Mouse (Mus musculus) retina, postnatal 7 days (tissue): ENCODE data around the gene Tdp2.

Experiments used
- DNase-seq: peaks from one replicate; pipeline ENCODE4 v3.0.0-alpha.2; 2012; ENCODE audit warnings: low read depth, low spot score

The Tdp2 gene

DNA sequence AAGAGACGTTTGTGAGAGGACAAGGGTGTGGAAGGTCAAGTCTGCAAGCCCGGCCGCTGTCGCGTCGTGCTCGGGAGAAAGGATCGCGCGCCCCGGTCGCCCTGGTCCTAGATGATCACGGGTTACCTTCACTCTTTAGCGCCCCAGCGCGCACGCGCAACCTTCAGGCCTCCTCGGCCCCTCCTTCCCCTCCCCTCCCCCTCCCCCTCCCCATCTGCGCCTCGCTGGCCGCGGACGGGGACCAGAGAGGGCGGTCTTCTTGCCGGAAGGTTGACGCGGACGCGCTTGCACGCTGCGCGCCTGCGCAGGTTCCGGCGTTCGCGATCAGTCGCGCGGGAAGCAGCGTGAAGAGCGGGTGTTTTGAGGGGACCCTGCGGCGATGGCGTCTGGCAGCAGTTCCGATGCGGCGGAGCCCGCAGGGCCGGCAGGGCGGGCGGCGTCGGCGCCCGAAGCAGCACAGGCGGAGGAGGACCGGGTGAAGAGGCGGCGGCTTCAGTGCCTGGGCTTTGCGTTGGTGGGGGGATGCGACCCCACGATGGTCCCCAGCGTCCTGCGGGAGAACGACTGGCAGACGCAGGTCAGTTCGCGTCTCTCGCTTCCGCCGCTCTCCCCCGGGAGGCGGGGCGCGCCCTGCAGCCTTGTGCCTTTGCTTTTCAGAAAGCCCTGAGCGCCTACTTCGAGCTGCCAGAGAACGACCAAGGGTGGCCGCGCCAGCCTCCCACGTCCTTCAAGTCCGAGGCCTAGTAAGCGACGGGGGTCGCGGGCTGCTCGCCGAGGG, at the start of gene Tdp2, which contains the start of gene Acot13:
Gene Tdp2, plus strand, starts transcription at position 327 of the 778 bp plus-strand sequence.
Gene Acot13, minus strand, starts transcription at position 188 of the 778 bp plus-strand sequence.
- peak; percentile 98 for DNase-seq

- DNase-seq: no peak
These were observed 49.6 kb upstream of the Tdp2 start for GRCm38 (mm10) chr13:24781916-24782315.

DNA sequence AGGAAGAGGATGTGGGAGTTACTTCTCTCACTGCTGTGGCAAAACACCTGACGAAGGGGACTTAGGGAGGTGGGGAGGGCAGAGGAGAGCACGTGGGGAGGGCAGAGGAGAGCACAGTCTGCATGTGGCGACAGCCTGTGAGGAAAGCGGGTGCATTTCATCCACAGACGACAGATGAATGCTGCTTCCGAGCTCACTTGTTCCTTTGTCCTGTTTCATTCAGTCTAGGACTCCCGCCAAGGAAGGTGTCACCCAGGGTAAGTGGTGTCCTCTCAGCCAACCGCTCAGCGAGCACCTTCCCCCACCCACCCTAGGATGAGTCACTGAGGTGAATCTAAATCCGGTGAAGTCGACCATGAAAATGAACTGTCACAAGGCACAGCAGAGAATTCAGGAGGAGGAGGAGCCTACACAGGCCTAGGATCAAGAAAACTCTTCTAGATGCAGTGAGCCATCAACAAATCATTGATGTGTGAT, 45.4 kb upstream of the Tdp2 start:
- peak; percentile 14 for DNase-seq

- no peak for DNase-seq
These were observed 44.0 kb upstream of the Tdp2 start for GRCm38 (mm10) chr13:24787477-24787876.

DNA sequence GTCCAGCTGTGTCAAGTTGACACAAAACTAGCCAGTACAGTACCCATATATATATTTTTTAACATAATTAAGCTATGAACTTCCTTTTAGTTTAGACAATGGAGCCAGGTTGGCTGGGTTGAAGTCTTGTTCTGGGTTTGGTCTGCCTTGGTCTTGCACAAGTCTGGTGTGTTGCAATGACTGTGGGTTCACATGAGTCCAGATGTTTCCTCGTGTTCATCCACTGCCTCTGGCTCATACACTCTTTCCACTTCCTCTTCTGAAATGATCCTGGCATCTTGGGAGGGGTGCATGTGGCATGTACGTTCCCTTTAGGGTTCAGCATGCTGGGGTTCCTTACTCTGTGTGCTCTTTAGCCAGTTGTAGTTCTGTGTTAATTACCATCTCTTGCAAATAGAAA, 40.1 kb upstream of the Tdp2 start:
- DNase-seq: no peak

DNA sequence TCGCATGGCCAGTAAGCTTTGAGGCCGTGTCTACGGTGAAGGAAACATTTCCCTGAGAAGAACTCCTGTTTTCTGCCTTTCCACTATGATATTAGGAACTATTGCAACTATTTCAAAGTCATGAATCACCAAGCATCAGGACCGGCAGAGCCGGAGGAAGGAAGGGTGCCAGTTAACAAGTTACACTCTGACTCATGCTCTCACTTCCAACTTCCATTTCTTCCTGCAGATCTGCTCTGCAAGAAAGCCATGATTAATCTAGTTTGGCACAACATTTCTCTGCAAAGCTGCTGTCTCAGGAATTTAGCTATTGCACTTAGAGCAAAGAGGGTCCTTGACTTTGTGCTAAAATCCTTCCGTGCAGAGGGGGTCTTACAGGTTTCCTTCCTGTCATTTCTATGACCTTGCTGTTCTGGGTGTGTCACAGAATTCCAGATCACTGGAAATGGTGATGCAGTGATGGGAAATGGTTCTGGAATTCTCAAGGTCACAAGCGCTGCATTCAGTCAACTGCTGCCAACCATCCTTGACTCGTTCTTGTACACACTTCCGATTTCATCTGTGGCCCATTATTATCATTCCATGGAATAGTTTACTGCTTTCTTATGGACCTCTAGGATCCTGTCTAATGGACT, 39.0 kb upstream of the Tdp2 start:
- DNase-seq: no peak

GRCm38 (mm10) chr13:24798686-24799085, 32.8 kb upstream of the Tdp2 start:
- DNase-seq: no peak

- no peak for DNase-seq
These were observed 32.1 kb upstream of the Tdp2 start for GRCm38 (mm10) chr13:24799378-24799777.

GRCm38 (mm10) chr13:24799925-24800673, 31.4 kb upstream of the Tdp2 start:
- no peak for DNase-seq

GRCm38 (mm10) chr13:24800674-24801307, 30.7 kb upstream of the Tdp2 start:
- DNase-seq: peak; percentile 95

DNA sequence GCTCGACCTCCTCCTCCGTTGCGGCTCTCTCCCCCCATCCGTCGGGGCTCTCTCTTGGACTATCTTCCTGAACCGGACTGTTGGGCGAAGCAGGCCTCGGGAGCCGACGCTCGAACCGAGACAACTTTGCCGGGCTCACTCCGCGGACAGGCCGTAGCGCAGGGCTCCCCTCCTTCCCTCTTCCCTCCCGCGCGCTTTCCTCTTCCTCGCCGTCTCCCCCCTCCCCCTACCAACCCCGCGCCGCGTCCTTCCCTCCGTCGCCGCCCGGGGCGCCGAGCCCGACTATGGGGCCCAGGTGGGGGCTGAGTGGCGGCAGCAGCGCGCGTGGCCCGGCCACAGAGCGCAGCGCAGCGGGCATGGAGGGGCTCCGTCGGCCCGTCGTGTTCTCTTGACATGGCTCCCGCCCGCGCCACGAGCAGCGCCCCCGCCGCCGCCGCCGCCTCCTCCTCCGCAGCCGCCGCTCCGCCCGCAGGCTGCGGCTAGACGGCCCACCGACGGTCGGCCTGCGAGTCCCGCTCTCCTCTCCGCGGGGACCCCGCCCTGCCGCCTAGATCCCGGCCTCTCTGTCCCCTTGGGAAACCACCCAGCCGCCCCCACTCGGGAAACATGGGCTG, 30.1 kb upstream of the Tdp2 start, which contains the start of gene BC005537:
Gene BC005537, plus strand, starts transcription at position 350 of the 614 bp plus-strand sequence.
- no peak for DNase-seq

GRCm38 (mm10) chr13:24802131-24802691, 29.3 kb upstream of the Tdp2 start:
- no peak for DNase-seq

GRCm38 (mm10) chr13:24803196-24803595, 28.3 kb upstream of the Tdp2 start:
- no peak for DNase-seq

- DNase-seq: no peak
These were observed 25.4 kb upstream of the Tdp2 start for GRCm38 (mm10) chr13:24806079-24806478.

DNA sequence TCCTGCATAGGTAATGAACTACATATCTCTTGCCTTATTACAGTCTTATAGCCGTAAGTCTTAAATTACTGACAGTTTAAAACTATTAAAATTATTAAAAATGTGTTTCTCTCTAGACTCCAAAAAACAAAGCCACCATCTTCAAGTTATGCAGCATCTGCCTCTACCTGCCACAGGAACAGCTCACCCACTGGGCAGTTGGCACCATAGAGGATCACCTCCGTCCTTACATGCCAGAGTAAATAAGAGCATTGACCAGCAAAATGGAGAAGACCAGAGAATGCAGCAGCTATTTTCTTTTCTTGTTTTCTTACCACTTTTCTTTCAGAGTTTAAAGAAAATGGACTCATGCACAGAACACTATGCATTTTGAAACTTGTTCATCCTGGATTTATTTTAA, 19.0 kb upstream of the Tdp2 start:
- DNase-seq: no peak

GRCm38 (mm10) chr13:24814616-24815015, 16.9 kb upstream of the Tdp2 start:
- DNase-seq: no peak

DNA sequence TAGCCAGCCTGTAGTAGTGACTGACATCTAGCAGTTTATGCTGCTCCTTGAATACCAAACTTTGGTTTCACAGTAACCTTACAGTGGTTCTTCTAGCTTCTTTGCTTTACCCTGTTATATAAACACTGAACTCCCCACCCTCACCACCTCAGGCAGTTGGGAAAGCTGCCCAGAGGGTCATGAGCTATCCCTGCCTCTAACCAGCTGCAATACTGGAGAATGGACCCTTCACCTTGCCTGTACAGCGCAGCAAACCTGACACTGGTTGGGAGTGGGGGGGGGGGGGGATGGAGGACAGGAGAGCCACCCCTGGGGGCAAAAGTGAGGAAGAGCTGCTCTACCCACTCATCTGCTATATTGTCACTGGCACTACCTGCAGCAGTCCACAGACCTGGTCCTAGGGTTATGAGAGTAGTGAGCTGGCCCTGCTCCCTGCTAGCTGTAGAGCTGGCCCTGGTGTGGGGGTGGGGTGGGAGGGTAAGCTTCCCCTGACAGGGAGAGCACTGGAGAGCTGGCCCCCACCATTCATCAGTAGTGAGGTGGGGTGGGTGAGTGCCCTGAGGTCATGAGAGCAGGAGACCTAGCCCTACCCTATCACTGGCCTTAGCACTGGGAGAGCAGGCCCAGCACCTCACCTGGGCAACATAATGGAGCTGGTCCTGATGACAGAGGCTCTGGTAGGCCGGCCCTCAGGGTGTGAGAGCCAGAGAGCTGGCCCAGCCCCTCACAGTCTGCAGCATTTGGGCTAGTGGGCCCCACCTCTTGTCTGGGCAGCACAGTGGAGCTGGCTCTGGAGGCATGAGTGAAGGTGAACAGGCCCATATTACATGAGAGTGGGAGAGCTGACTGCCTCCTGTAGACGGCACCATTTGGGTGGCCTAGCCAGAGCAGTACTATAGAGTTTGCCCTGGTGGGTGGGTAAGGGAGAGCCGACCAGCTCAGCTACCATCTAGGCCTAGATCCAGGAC, 15.1 kb upstream of the Tdp2 start:
- no peak for DNase-seq

GRCm38 (mm10) chr13:24819931-24820330, 11.5 kb upstream of the Tdp2 start:
- no peak for DNase-seq

DNA sequence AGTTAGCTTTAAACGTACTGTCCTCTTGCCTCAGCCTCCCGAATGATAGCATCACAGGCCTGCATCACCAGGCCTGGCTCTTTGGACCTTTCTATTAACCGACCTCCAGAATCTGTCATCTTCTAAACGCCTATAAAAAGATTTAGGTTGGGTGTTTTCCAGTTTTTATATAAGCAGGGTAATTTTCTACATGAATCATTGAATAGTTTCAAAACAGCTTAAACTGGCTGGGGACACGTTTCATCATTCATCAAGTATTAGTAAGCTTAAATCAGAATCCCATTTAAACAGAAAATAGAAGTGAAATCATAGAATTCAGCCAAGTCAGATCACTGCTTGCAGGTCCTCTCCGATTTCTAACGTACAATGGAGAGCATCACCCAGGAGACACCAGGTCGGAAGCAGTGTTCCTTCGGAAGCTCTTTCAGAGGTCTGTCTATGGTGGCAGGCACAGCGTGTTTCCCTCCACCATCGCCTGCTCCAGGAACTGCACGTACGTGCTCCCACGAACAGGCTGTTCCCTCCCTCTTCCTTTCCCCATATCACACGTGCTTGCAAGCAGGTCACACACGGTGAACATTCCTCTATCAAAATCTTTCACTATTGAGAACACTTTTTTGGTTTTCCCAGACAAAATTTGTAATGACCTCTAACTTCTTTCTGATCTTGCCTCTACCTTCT, 8.7 kb upstream of the Tdp2 start:
- DNase-seq: no peak
